In genomic region chr1:78187788-78188173, GRCm38 (mm10) we compare ENCODE assay signal across 18 mouse cellular contexts. TPM values are rescaled to one million over a fixed set of nuclear protein-coding genes. Genes with fewer than 3 reads are reported as not detected.
DNase-seq lines count a peak whose midpoint lies in the region; ATAC-seq lines count a peak whose summit lies in the region.
"Had no signal": no experiment of that assay in that cellular context is flagged by ENCODE, and none has a peak within 500 bp of the region (broad histone marks: within the 10 kb centered on the region; RNA-seq: fewer than 3 reads in every experiment).

No protein-coding gene starts in this region.

- H3K4me1 ChIP-seq in neural tube, embryonic 15.5 days: peaks cover 12% of the 10 kb centered on the region
- peaks cover 52% of the 10 kb centered on the region for H3K4me1 ChIP-seq in midbrain, embryonic 13.5 days (replicated peaks)

- H3K36me3 ChIP-seq in neural tube, embryonic 15.5 days: no peaks in the 10 kb centered on the region
- H3K36me3 ChIP-seq in midbrain, embryonic 13.5 days: no peaks in the 10 kb centered on the region
- H3K36me3 ChIP-seq: forebrain, embryonic 10.5 days; heart, embryonic 12.5 days; limb, embryonic 12.5 days had no signal

- H3K27ac ChIP-seq in neural tube, embryonic 15.5 days (replicated peaks): no peak overlapping the region
- H3K27ac ChIP-seq in midbrain, embryonic 13.5 days: no peak overlapping the region
- H3K27ac ChIP-seq: forebrain, embryonic 10.5 days; left cerebral cortex, adult 2 months; limb, embryonic 12.5 days had no signal

- peak; percentile 47 for DNase-seq in embryo, embryonic 10.5 days (ENCODE audit: low spot score)
- DNase-seq in embryo, embryonic 9.5 days (ENCODE audit: extremely low spot score): no peak
- peak; percentile 26 for DNase-seq in neural tube, embryonic 10.5 days (ENCODE audit: extremely low spot score, low spot score)
- no peak for DNase-seq in thymus, adult 18-20 months
- DNase-seq in adipocyte (ENCODE audit: low spot score): no peak
- DNase-seq in ovary, postnatal 14 days (ENCODE audit: low spot score): no peak
- DNase-seq: adrenal gland, postnatal 25 days; gastrocnemius, postnatal 36 days; heart, postnatal 36 days; thymus, adult 2 months had no signal

- no peaks in the 10 kb centered on the region for H3K9me3 ChIP-seq in neural tube, embryonic 15.5 days (replicated peaks)
- no peaks in the 10 kb centered on the region for H3K9me3 ChIP-seq in midbrain, embryonic 13.5 days
- H3K9me3 ChIP-seq: forebrain, embryonic 10.5 days; heart, embryonic 12.5 days; limb, embryonic 12.5 days had no signal

- H3K27me3 ChIP-seq in neural tube, embryonic 15.5 days (replicated peaks): peaks cover 73% of the 10 kb centered on the region
- H3K27me3 ChIP-seq in midbrain, embryonic 13.5 days: peaks cover 87% of the 10 kb centered on the region

- no peak for ATAC-seq in neural tube, embryonic 15.5 days (ENCODE audit: low FRiP score)
- no peak for ATAC-seq in midbrain, embryonic 13.5 days
- ATAC-seq: intestine, postnatal 0 days had no signal

- no peak overlapping the region for H3K4me2 ChIP-seq in neural tube, embryonic 15.5 days
- H3K4me2 ChIP-seq in midbrain, embryonic 13.5 days (replicated peaks): peak overlapping the region; percentile 75
- H3K4me2 ChIP-seq: heart, embryonic 12.5 days; limb, embryonic 12.5 days had no signal

- 5% methylated on average over 6 of the region's 6 CpGs for WGBS in neural tube, embryonic 15.5 days
- WGBS in midbrain, embryonic 13.5 days: 7% methylated on average over 6 of the region's 6 CpGs

- no peak overlapping the region for H3K4me3 ChIP-seq in neural tube, embryonic 15.5 days (replicated peaks)
- peak overlapping the region; percentile 58 for H3K4me3 ChIP-seq in midbrain, embryonic 13.5 days (replicated peaks)
- H3K4me3 ChIP-seq: heart, embryonic 12.5 days; left cerebral cortex, adult 2 months; limb, embryonic 12.5 days had no signal

- no peak overlapping the region for H3K9ac ChIP-seq in neural tube, embryonic 15.5 days (replicated peaks)
- peak overlapping the region; percentile 28; the same call in 1 of the 2 replicates for H3K9ac ChIP-seq in midbrain, embryonic 13.5 days (replicated peaks)
- H3K9ac ChIP-seq: heart, embryonic 12.5 days; limb, embryonic 12.5 days had no signal

RNA-seq across cellular contexts. Expression of gene Pax3, which starts 9.2 kb away (rescaled TPM):
- 2.5 and 3.4 TPM in 2 replicates for polyA plus RNA-seq in neural tube, embryonic 15.5 days (2015; fragmentation: Nextera tagmentation; extraction: Ambion mirVana)
- polyA plus RNA-seq in midbrain, embryonic 13.5 days (2015; fragmentation: Nextera tagmentation; extraction: Ambion mirVana): 30.4 and 35.6 TPM in 2 replicates
- polyA plus RNA-seq: intestine, postnatal 0 days; liver, embryonic 16.5 days had no signal

Comparison
In these comparisons a context has a peak if more than half of its experiments do, and no peak if none do; other contexts are left out.
1. DNase-seq: peak in embryo, embryonic 10.5 days (single experiment) and neural tube, embryonic 10.5 days (single experiment); none in embryo, embryonic 9.5 days (single experiment), thymus, adult 18-20 months (0 of 2), adipocyte (single experiment) and ovary, postnatal 14 days (single experiment).